In genomic region chr6:109150023-109150911, GRCm38 (mm10) we compare ENCODE assay signal across 8 mouse cellular contexts.
A peak's percentile ranks its signal among the peaks of the same experiment; 100 is the strongest.
DNase-seq lines count a peak whose midpoint lies in the region; ATAC-seq and TF ChIP-seq lines count a peak whose summit lies in the region.

No protein-coding gene starts in this region.

- WGBS in bone marrow, adult 2 months, result 59% methylated on average over 22 of the region's 22 CpGs
- 38% methylated on average over 22 of the region's 22 CpGs for WGBS in embryonic facial prominence, embryonic 12.5 days
- 54% methylated on average over 22 of the region's 22 CpGs for WGBS in liver, embryonic 14.5 days (ENCODE audit: insufficient replicate concordance)

- peak; percentile 56; the same call in 1 of the 2 replicates for ATAC-seq in embryonic facial prominence, embryonic 12.5 days (ENCODE audit: insufficient number of reproducible peaks, insufficient read depth, low FRiP score, low TSS enrichment)
- no peak for ATAC-seq in liver, embryonic 14.5 days (ENCODE audit: insufficient read depth)

- dilution Hi-C loops in CH12.LX (cut with MboI; ENCODE audit: extremely low pct_ligation_motif_present, extremely low pct_unique_long_range_greater_than_20kb, low sequenced_read_pairs), result no loop called here

- no peak overlapping the region for H3K4me3 ChIP-seq in CH12.LX (replicated peaks in 1 of 3; ENCODE audit: low read depth in 2 of 3, low read length in 2 of 3, poor library complexity in 1 of 3)
- no peak overlapping the region for H3K4me3 ChIP-seq in bone marrow, adult 2 months (replicated peaks; ENCODE audit: control insufficient read depth, low read depth, low read length)
- no peak overlapping the region for H3K4me3 ChIP-seq in embryonic facial prominence, embryonic 12.5 days
- no peak overlapping the region for H3K4me3 ChIP-seq in liver, embryonic 14.5 days (ENCODE audit: insufficient read depth in 1 of 2, low read depth in 2 of 2, low read length in 2 of 2)

- TF ChIP-seq EP300 in CH12.LX (IDR thresholded peaks at IDR 0.05; ENCODE audit: low read length), result no peak
- TF ChIP-seq EP300 in liver, embryonic 14.5 days (IDR thresholded peaks at IDR 0.05; ENCODE audit: low read depth), result no peak

- TF ChIP-seq CTCF in CH12.LX (conservative IDR thresholded peaks at IDR 0.05 in 1 of 2, IDR thresholded peaks at IDR 0.05 in 1 of 2; ENCODE audit: low read depth in 2 of 2, low read length in 2 of 2), result peak; percentile 80 to 84
- peak; percentile 40 for TF ChIP-seq CTCF in bone marrow, adult 2 months (IDR thresholded peaks at IDR 0.05; ENCODE audit: control insufficient read depth, insufficient read depth, low read length)
- peak; percentile 74 for TF ChIP-seq CTCF in liver, embryonic 14.5 days (IDR thresholded peaks at IDR 0.05; ENCODE audit: low read depth)

- no peaks in the 10 kb centered on the region for H3K36me3 ChIP-seq in CH12.LX (replicated peaks in 1 of 2; ENCODE audit: control insufficient read depth in 1 of 2, insufficient read depth in 1 of 2, low read length in 1 of 2)
- H3K36me3 ChIP-seq in embryonic facial prominence, embryonic 12.5 days, result no peaks in the 10 kb centered on the region
- no peaks in the 10 kb centered on the region for H3K36me3 ChIP-seq in liver, embryonic 14.5 days (replicated peaks; ENCODE audit: control insufficient read depth, insufficient read depth, low read depth)

- no peak overlapping the region for H3K27ac ChIP-seq in CH12.LX (ENCODE audit: insufficient read depth, low read depth)
- no peak overlapping the region for H3K27ac ChIP-seq in bone marrow, adult 2 months (ENCODE audit: control insufficient read depth, insufficient read depth, low read depth, low read length, poor library complexity)
- no peak overlapping the region for H3K27ac ChIP-seq in embryonic facial prominence, embryonic 12.5 days
- no peak overlapping the region for H3K27ac ChIP-seq in liver, embryonic 14.5 days

- TF ChIP-seq RAD21 in CH12.LX (IDR thresholded peaks at IDR 0.05; ENCODE audit: low read depth, low read length), result peak; percentile 88

- H3K9ac ChIP-seq in CH12.LX (ENCODE audit: insufficient read depth, low read depth), result no peak overlapping the region
- H3K9ac ChIP-seq in embryonic facial prominence, embryonic 12.5 days, result no peak overlapping the region
- no peak overlapping the region for H3K9ac ChIP-seq in liver, embryonic 14.5 days (replicated peaks)

- TF ChIP-seq POLR2A in CH12.LX (IDR thresholded peaks at IDR 0.05; ENCODE audit: low read depth, low read length), result no peak
- TF ChIP-seq POLR2A in bone marrow, adult 2 months (IDR thresholded peaks at IDR 0.05; ENCODE audit: borderline replicate concordance, control insufficient read depth, low read depth, low read length), result no peak

- H3K9me3 ChIP-seq in CH12.LX (replicated peaks; ENCODE audit: low read length), result no peaks in the 10 kb centered on the region
- no peaks in the 10 kb centered on the region for H3K9me3 ChIP-seq in embryonic facial prominence, embryonic 12.5 days
- no peaks in the 10 kb centered on the region for H3K9me3 ChIP-seq in liver, embryonic 14.5 days (ENCODE audit: control insufficient read depth, low read length)

- no peaks in the 10 kb centered on the region for H3K27me3 ChIP-seq in CH12.LX (replicated peaks)
- no peaks in the 10 kb centered on the region for H3K27me3 ChIP-seq in embryonic facial prominence, embryonic 12.5 days
- no peaks in the 10 kb centered on the region for H3K27me3 ChIP-seq in liver, embryonic 14.5 days (ENCODE audit: control insufficient read depth, insufficient read depth, low read length)

- H3K4me2 ChIP-seq in CH12.LX (ENCODE audit: insufficient read depth, low read depth, poor library complexity, severe bottlenecking), result no peak overlapping the region; the same call in 1 of the 2 replicates
- peak overlapping the region; percentile 33; the same call in 1 of the 2 replicates for H3K4me2 ChIP-seq in embryonic facial prominence, embryonic 12.5 days (replicated peaks)
- no peak overlapping the region for H3K4me2 ChIP-seq in liver, embryonic 14.5 days (ENCODE audit: low read depth)

- in situ Hi-C loops in CH12.LX (cut with MboI; ENCODE audit: low pct_ligation_motif_present, low pct_unique_long_range_greater_than_20kb, low sequenced_read_pairs), result loop anchor here (25.0 kb wide), 2 partner anchors 187 to 288 kb away; no protein-coding TSS in a partner anchor

- intact Hi-C loops in heart, postnatal 10 days (cut with DNase I), result loop anchor here (5.0 kb wide), 1 partner anchor 273 kb away; no protein-coding TSS in a partner anchor

- H3K4me1 ChIP-seq in CH12.LX (ENCODE audit: control insufficient read depth in 1 of 2, insufficient read depth in 2 of 2), result no peaks in the 10 kb centered on the region
- H3K4me1 ChIP-seq in bone marrow, adult 2 months (ENCODE audit: control insufficient read depth, insufficient read depth, low read length), result no peaks in the 10 kb centered on the region
- no peaks in the 10 kb centered on the region for H3K4me1 ChIP-seq in embryonic facial prominence, embryonic 12.5 days
- no peaks in the 10 kb centered on the region for H3K4me1 ChIP-seq in liver, embryonic 14.5 days (replicated peaks; ENCODE audit: control insufficient read depth in 2 of 2, insufficient read depth in 2 of 2, low read length in 1 of 2)

- peak; percentile 75 for DNase-seq in CH12.LX (ENCODE audit: extremely low read depth)
- DNase-seq in heart, postnatal 10 days, result peak; percentile 66 to 81
- DNase-seq in kidney, postnatal 36 days, result peak; percentile 62 to 84
- DNase-seq in liver, embryonic 14.5 days (ENCODE audit: low read depth in 3 of 3, low spot score in 3 of 3), result peak; percentile 1 to 16 (median 7)
- DNase-seq in ovary, adult 18-20 months (ENCODE audit: low spot score), result peak; percentile 13
- peak; percentile 62 for DNase-seq in urinary bladder, postnatal 25 days (ENCODE audit: low spot score)

- H3K79me2 ChIP-seq in CH12.LX (replicated peaks; ENCODE audit: control insufficient read depth, extremely low read depth, insufficient read depth, poor library complexity, severe bottlenecking), result no peaks in the 10 kb centered on the region

TF ChIP-seq in CH12.LX, 34 proteins besides CTCF, POLR2A, EP300 and RAD21:
- TF ChIP-seq ZC3H11A (IDR thresholded peaks at IDR 0.05; ENCODE audit: low read depth, low read length) (peak; percentile 18; the same call in 1 of the 2 replicates), UBTF (IDR thresholded peaks at IDR 0.05; ENCODE audit: low read depth, low read length) (no peak), NELFE (IDR thresholded peaks at IDR 0.05; ENCODE audit: low read depth, low read length) (peak; percentile 26; the same call in 1 of the 2 replicates), ZMIZ1 (IDR thresholded peaks at IDR 0.05; ENCODE audit: low read depth, low read length) (no peak), TBP (conservative IDR thresholded peaks at IDR 0.05; ENCODE audit: low read depth, low read length) (no peak), SMC3 (IDR thresholded peaks at IDR 0.05; ENCODE audit: low read depth, low read length) (peak; percentile 82), CHD2 (IDR thresholded peaks at IDR 0.05; ENCODE audit: low read length) (no peak)

Comparison
In these comparisons a context has a peak if more than half of its experiments do, and no peak if none do; other contexts are left out.
1. DNase-seq: peak in every context shown above with its lines; median percentile 75 in CH12.LX; 74 in heart, postnatal 10 days; 73 in kidney, postnatal 36 days; 62 in urinary bladder, postnatal 25 days; 13 in ovary, adult 18-20 months; 7 in liver, embryonic 14.5 days.